Mouse (Mus musculus) heart, adult 2 months (tissue): ENCODE measurements at regions not wholly inside any gene's neighbourhood (a gene's known extent, or its start where the extent isn't known, plus 50 kb on each side); places are given as distances from the start of the nearest gene placed in this dataset.

Experiments used
- CTCF ChIP-seq: fragments of 200-600 bp; IDR thresholded peaks from 2 replicates; pipeline ENCODE4 v1.8.1; 2022; ENCODE audit warnings: antibody characterized with exemption, mild to moderate bottlenecking, moderate library complexity
- EP300 ChIP-seq: fragments of 200-500 bp; IDR thresholded peaks from 2 replicates; pipeline ENCODE4 v1.6.1; 2011; ENCODE audit warnings: low read depth, low read length, control low read depth; ENCODE audit not compliant: insufficient read depth
- POLR2A ChIP-seq: fragments of 200-500 bp; IDR thresholded peaks from 2 replicates; pipeline ENCODE4 v1.6.1; 2011; ENCODE audit warnings: mild to moderate bottlenecking, low read depth, low read length, control low read depth; ENCODE audit not compliant: insufficient read depth

- TF ChIP-seq CTCF (no peak), EP300 (no peak), POLR2A (no peak)
Measured at GRCm38 (mm10) chr13:35537106-35537505, 122.5 kb upstream of the Cdyl start.
